Mouse (Mus musculus) natural killer cell, adult 2 months (primary cell): Measurements from ENCODE around the gene Rfx8.

ENCODE experiments used
- DNase-seq, 2 experiments: peaks; one replicate each; pipeline ENCODE4 v3.0.0; 2022; ENCODE audit warnings: low spot score in 2 of 2

The Rfx8 gene

DNA sequence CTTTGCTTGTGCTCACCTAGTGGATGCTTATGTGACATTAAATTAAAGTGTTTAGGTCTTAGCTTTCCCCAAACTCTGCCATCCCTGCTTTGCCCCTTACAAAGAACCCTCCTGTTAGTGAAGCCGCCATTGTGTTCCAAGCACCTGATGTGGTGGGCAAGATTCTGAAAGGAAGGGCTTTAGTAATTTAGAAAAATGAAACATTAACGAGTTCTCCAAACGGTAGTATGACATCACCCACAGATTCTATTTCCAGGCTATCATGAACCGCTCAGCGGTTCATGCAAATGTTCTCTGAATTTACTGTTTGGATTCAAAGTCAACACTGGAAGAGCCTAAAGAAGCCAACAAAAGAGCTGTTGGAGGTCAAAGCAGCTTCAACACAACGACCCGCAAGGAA, 72.2 kb downstream of the Rfx8 start:
- no peak for DNase-seq

DNA sequence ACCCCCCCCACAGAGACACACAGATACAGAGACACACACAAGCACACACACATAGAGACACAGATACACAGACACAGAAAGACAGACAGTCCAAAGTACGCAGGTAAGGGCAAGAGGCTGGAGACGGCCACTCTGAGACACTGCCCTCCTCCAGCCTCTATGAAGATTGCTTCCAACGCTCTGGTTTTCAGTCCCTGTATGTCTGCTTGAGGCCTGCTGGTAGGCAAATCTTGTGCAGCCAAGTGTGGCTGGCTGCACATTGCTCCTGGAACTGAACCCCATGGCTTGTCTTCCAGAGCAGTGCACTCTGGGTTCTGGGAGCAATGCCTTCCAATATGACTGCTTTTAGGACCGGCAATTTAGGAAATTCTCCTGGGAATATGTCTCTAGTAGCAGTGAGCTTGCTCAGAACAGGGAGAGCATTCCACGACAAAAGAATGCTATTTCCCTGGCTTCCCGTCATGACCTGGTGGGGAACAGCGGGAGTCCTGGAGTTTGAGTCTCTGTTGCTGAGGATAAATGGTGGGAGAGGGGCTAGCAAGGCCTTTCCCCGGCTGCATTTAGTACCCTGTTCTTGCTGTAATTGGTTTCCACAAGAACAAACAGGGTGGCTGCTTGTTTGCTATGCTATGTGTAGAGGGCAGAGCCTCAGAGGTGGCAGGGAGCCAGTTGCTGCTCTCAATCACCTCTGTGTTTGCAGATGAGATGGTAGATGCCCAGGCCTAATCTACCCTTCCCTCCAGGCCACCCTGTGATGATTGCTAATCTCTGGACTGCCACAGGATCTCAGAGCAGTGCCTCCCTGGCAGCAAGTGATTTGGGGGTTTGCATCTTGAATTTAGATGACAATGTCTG, 74.7 kb downstream of the Rfx8 start:
- no peak for DNase-seq

DNA sequence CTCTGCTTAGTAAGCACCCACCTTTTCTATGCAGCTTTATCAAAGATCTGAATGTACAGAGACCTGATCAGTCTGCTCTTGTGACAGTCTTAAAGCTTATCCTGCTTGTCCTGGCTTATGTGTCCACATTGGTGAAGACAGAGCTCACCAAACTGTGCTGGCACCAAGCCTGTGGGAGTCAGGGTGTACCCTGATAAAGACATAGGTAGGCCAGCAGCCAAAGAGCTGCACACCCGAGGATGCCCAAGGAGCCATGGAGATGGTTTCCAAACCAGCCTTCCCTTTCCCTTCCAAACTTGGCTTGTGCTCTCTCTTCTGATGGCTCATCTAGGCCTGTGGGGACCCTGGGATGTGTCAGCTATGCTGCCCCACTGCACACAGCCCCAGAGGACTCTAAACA, 76.5 kb downstream of the Rfx8 start:
- DNase-seq: no peak

DNA sequence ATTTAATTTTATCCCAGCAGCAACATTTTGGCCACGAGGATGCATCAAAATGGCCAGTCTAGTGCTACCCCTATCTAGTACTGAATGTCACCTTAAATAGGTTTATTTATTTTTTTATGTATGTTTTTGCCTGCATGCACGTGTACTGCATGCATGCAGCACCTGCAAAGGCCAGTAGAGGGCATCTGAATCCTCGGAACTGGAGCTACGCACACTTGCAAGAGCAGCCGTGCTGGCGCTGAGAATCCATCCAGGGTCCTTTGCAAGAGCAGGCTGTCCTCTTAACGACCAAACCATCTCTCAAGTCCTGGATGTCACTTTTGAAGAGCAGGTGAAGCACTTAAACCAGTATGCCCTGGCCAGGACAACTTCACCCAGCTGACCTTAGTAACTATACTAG, 79.1 kb downstream of the Rfx8 start:
- no peak for DNase-seq

DNA sequence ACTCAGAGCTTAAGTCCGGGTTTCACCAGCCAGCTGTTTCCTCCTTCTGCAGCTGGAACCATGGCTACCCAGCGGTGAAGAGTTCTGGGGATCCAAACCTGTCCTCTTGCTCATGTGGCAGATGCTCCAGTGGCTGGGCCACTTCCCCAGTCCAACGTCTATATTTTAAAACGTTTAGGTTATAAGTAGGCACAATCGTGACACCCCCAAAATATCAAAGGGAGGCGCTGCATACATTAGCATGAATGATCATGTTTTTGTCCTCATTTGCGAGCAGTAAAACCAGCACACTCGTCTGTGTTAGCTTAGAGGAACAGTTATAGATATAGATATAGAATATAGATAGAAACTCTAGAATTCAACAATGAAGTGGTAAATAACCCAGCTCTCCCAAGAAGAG, 83.7 kb downstream of the Rfx8 start:
- DNase-seq: no peak

DNA sequence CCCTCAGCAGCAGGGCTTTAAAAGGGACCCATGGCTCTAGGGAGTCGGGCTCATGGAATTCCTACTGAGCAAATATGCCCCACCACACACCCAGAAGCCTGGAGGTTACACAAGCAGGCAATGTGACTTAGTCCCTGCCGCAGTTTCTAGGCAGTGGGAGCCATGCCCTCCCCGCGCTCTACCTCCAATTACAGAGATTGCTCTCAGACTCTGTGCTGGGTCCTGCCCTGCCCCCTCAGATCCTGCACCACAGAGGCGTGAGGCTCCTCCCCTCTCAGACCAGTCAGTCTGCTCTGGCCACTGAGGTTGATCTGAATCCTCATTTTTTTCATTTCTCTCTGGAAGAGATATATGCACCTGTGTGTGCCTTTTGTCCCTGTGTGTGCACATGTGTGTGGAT, 84.1 kb downstream of the Rfx8 start:
- no peak for DNase-seq

DNA sequence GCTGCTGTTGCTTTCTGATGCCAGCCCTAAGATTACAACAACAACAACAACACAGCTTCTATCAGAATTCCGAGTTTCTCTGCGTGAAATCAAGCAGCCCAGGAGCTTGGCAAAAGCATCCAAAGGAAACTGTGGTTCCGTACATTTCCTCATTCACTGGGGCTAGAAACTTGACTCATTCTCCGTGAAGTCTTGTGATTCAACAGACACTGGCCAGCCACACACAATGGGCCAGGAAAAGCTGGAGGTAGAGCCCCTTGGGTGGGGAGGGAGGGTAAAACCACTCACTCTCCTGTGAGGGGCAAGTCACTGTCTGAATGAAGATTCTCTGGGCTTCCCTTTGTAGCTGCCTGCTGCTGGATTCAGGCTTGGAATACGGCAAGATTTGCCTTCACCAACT, 84.6 kb downstream of the Rfx8 start:
- DNase-seq: no peak

DNA sequence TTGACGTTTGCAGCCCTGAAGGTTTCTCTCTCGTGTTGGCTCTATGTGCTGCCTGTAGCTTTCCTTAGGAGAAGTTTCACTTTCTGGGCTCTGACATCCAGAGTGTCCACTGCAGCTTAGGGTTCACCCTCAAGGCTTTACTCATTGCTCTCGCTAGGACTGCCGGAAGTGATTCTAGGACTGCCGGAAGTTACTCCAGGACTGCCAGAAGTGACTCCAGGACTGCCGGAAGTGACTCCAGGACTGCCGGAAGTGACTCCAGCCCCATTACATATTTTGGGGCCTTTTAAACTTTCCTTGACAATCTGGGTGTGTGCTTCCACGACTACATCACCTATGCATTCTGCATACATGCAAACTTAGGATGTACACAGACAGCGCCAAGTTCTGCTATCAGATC, 92.2 kb downstream of the Rfx8 start:
- no peak for DNase-seq

DNA sequence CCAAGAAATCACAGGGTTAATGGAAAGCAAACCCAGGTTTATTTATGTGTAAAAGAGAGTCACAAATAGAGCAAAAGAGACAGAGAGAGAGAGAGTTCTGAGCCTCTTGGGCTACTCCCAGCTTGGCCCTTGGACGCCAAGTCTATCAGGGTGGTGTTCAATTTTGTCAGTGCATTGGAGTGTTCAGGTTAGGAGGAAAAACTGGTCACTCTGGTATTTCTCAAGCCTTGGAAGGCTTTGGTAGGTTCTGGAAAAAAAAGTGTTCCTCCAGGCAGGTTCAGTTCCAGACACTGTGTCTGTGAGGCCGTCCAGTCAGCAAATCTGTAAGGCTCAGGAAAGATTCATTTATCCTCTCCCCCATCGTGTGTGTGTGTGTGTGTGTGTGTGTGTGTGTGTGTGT, 95.3 kb downstream of the Rfx8 start:
- DNase-seq: no peak

DNA sequence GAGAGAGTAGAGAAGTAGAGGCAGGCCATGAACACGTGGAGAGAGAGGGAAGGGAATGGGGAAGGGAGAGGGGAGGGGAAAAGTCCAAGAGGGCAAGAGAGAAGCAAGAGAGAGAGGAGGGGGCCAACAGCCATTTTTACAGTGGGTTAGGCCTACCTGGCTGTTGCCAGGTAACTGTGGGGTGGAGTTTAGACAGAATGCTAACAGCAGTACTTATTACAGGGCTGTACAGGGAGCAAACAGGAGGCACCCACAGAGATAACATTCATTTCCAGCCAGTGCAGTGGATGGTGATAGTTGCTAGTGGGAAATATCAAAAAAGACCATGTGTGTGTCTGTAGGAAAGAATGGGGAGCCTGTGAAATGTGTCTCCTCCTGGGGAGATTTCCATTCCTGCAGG, 97.1 kb downstream of the Rfx8 start:
- no peak for DNase-seq

DNA sequence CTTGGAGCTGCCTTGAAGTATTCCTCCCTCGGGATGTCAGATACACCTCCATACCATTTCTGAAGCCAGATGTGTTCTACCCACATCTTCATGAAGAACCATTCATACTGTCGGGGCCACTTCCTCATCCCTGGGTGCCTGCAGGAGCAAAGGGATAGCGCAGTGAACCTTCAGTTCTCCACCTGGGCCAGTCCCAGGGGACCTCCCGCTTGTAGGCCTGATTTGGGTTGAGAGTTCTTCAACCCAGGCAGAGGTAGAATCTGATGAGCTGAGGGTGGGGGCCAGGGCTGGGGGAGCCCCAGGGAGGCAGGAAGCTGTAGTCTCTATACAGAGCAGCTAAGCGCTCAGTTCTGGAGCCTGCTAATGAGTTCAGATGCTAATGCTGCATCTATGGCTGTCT, 97.7 kb downstream of the Rfx8 start:
- no peak for DNase-seq

DNA sequence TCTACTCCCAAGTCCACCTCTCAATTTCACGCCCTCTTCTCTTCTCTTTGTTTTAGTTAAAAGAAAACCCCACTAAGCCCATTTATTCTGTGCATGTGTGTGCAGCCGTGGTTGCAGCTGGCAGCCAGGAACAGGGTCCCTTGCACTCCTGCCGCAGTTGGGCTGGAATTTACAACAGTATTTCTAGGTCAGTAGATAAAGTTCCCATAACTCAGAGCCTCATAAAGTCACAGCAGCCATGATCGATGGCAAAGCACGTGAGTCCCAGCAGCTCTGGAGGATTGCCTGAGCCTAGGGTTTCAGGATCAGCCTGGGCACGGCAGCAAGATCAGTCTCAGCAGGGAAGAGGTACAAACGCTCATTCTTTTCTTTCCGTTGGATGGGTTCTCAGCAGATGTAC, 102.3 kb downstream of the Rfx8 start:
- DNase-seq: no peak

DNA sequence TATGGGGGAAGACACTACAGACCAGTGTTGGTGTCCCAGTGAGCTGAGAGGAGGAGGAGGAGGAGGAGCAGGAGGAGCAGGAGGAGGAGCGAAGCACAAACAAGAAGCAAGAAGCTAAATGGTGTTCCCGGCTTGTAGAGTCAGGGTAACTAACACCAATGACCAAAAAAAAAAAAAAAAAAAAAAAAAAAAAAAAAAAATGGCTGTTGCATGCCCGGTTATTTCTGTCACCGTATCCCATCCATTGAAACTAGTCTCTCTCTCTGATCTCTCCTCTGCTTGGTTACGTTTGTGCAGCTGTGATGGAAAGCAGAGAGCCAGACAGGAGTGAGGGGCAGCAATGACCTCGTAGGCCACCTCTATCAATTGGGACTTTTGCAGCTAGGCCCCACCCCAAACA, 105.3 kb downstream of the Rfx8 start:
- no peak for DNase-seq
